Comparison of ENCODE assay signal across 11 mouse cellular contexts in the genomic region with DNA sequence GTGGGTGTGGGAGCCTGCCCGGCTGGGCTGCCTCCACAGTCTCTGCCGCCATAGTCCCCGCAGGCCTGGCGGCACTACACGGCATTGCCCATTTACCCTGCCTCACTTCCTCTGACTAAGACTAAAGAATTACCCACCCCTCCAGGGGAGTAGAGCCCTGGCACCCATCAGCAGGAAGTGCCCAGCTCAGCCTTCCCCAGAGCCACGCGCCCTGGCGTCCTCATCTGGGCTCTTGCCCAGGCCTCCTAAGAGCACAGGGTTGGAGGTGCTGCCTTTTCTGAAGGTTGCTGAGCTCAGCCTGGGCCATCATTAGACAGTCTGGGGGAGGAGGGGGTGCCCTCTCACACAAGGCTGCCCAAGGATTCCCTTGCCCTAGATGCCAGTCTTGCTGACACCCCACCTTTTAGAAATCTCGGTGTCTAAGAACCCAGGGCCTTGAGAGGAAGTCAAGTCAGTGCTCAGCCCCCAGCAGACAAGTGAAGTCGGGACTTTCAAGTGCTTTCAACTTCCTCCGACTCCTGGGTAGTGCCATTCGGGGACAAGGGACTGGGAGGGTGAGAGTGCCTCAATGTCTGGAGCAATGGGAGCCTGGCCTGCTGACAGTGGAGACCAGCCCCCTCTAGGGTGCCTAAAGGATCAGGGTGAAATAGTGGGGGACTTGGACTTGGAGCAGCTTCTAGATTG. TPM values are rescaled to one million over a fixed set of nuclear protein-coding genes. Genes with fewer than 3 reads are reported as not detected.
DNase-seq lines count a peak whose midpoint lies in the region; ATAC-seq and TF ChIP-seq lines count a peak whose summit lies in the region.
"Had no signal": no experiment of that assay in that cellular context is flagged by ENCODE, and none has a peak within 500 bp of the region (broad histone marks: within the 10 kb centered on the region; RNA-seq: fewer than 3 reads in every experiment).

No protein-coding gene starts in this region.

- no peak overlapping the region for H3K4me3 ChIP-seq in lung, adult 2 months (replicated peaks; ENCODE audit: extremely low read depth, low read depth, low read length)
- H3K4me3 ChIP-seq in bone marrow macrophage, adult 2 months (ENCODE audit: insufficient read depth, low read length), result no peak overlapping the region

- peaks cover 24% of the 10 kb centered on the region for H3K4me1 ChIP-seq in lung, adult 2 months (ENCODE audit: control insufficient read depth, insufficient read depth, low read length)
- peaks cover 17% of the 10 kb centered on the region for H3K4me1 ChIP-seq in bone marrow macrophage, adult 2 months (ENCODE audit: control insufficient read depth, insufficient read depth, low read length)

- no peak for TF ChIP-seq POLR2A in lung, adult 2 months (IDR thresholded peaks at IDR 0.05; ENCODE audit: borderline replicate concordance, extremely low read depth, low read depth, low read length)
- no peak for TF ChIP-seq POLR2A in bone marrow macrophage, adult 2 months (IDR thresholded peaks at IDR 0.05; ENCODE audit: borderline replicate concordance, low read depth, low read length)

- ATAC-seq in megakaryocyte, adult 5-6 weeks (ENCODE audit: poor library complexity, severe bottlenecking), result peak; percentile 91
- no peak for ATAC-seq in erythroid progenitor cell, adult 5-6 weeks (replicated peaks; ENCODE audit: low FRiP score, poor library complexity, severe bottlenecking)

- peak overlapping the region; percentile 72 for H3K27ac ChIP-seq in bone marrow macrophage, adult 2 months (ENCODE audit: insufficient read depth, low read depth, low read length)
- H3K27ac ChIP-seq: hindbrain, embryonic 14.5 days had no signal

- peak; percentile 67 for DNase-seq in adrenal gland, postnatal 14 days
- DNase-seq in adrenal gland, adult 8-10 months, result no peak
- DNase-seq in lung, adult 2 months, result peak; percentile 36
- DNase-seq in lung, postnatal 25 days (ENCODE audit: low spot score), result no peak
- DNase-seq in liver, result no peak
- DNase-seq: layer of hippocampus, postnatal 36 days; thymus, postnatal 4 days had no signal

- 29% methylated on average over 12 of the region's 12 CpGs for WGBS in lung, adult 2 months

- no peak for TF ChIP-seq CTCF in lung, adult 2 months (IDR thresholded peaks at IDR 0.05; ENCODE audit: insufficient read depth, low read length)
- no peak for TF ChIP-seq CTCF in bone marrow macrophage, adult 2 months (IDR thresholded peaks at IDR 0.05; ENCODE audit: low read depth, low read length)

RNA-seq across cellular contexts. Expression of a gene that starts 17.9 kb away (rescaled TPM):
- 21.1 and 26.0 TPM in 2 replicates for total RNA-seq in adrenal gland, postnatal 14 days (2021)
- total RNA-seq in adrenal gland, adult 8-10 months (2022), result 10 to 100 TPM; 13.1 to 22.0 (median 18.4) TPM
- polyA plus RNA-seq in lung, adult 2 months (2012; rRNA removed), result 223 and 262 TPM in 2 replicates
- 122 and 129 TPM in 2 replicates for polyA plus RNA-seq in bone marrow macrophage, adult 2 months (2012; ENCODE audit: insufficient read depth, insufficient read length, missing spikeins)
- total RNA-seq in megakaryocyte, adult 5-6 weeks (2015), result 71.0 and 83.1 TPM in 2 replicates
- total RNA-seq in megakaryocyte, adult 5-6 weeks (2017), result 28.1 and 35.0 TPM in 2 replicates
- total RNA-seq in erythroid progenitor cell, adult 5-6 weeks (2015; ENCODE audit: low replicate concordance), result 13.3 and 19.3 TPM in 2 replicates
- 2.7 and 3.9 TPM in 2 replicates for total RNA-seq in erythroid progenitor cell, adult 5-6 weeks (2017; ENCODE audit: low replicate concordance)

RNA-seq across cellular contexts. Expression of a gene that starts 42.9 kb away (rescaled TPM):
- 490 and 599 TPM in 2 replicates for total RNA-seq in adrenal gland, postnatal 14 days (2021)
- 100 to 1,000 TPM; 369 to 422 (median 377) TPM for total RNA-seq in adrenal gland, adult 8-10 months (2022)
- polyA plus RNA-seq in lung, adult 2 months (2012; rRNA removed), result 288 and 319 TPM in 2 replicates
- 299 and 319 TPM in 2 replicates for polyA plus RNA-seq in bone marrow macrophage, adult 2 months (2012; ENCODE audit: insufficient read depth, insufficient read length, missing spikeins)
- total RNA-seq in megakaryocyte, adult 5-6 weeks (2015), result 1,974 and 2,078 TPM in 2 replicates
- total RNA-seq in megakaryocyte, adult 5-6 weeks (2017), result 1,150 and 1,200 TPM in 2 replicates
- total RNA-seq in erythroid progenitor cell, adult 5-6 weeks (2015; ENCODE audit: low replicate concordance), result 733 and 902 TPM in 2 replicates
- 361 and 381 TPM in 2 replicates for total RNA-seq in erythroid progenitor cell, adult 5-6 weeks (2017; ENCODE audit: low replicate concordance)

RNA-seq across cellular contexts. Expression of a gene that starts 51.8 kb away (rescaled TPM):
- total RNA-seq in adrenal gland, postnatal 14 days (2021), result 14.2 and 20.2 TPM in 2 replicates
- 10 to 100 TPM; 15.4 to 21.4 (median 18.2) TPM for total RNA-seq in adrenal gland, adult 8-10 months (2022)
- polyA plus RNA-seq in lung, adult 2 months (2012; rRNA removed), result 6.5 and 10.0 TPM in 2 replicates
- polyA plus RNA-seq in bone marrow macrophage, adult 2 months (2012; ENCODE audit: insufficient read depth, insufficient read length, missing spikeins), result 1.3 and 1.6 TPM in 2 replicates
- 1.4 and 4.8 TPM in 2 replicates for total RNA-seq in megakaryocyte, adult 5-6 weeks (2015)
- total RNA-seq in megakaryocyte, adult 5-6 weeks (2017), result 3.5 and 4.8 TPM in 2 replicates
- total RNA-seq in erythroid progenitor cell, adult 5-6 weeks (2015; ENCODE audit: low replicate concordance), result 2.9 TPM in 1 of 2 replicates, not detected in the other
- total RNA-seq in erythroid progenitor cell, adult 5-6 weeks (2017; ENCODE audit: low replicate concordance), result 0.30 and 0.39 TPM in 2 replicates

Comparison
In these comparisons a context has a peak if more than half of its experiments do, and no peak if none do; other contexts are left out.
1. DNase-seq: peak in adrenal gland, postnatal 14 days (single experiment) and lung, adult 2 months (single experiment); none in adrenal gland, adult 8-10 months (single experiment), lung, postnatal 25 days (single experiment) and liver (single experiment).